ENCODE assay signal across 27 mouse cellular contexts in genomic region chr3:129799011-129799410, GRCm38 (mm10). TPM values are rescaled to one million over a fixed set of nuclear protein-coding genes. Genes with fewer than 3 reads are reported as not detected.
DNase-seq lines count a peak whose midpoint lies in the region; ATAC-seq and TF ChIP-seq lines count a peak whose summit lies in the region.
"Had no signal": no experiment of that assay in that cellular context is flagged by ENCODE, and none has a peak within 500 bp of the region (broad histone marks: within the 10 kb centered on the region; RNA-seq: fewer than 3 reads in every experiment).

No protein-coding gene starts in this region.

- 75% methylated on average over 2 of the region's 2 CpGs for WGBS in kidney, embryonic 14.5 days
- 56% methylated on average over 2 of the region's 2 CpGs for WGBS in kidney, adult 2 months

- H3K9ac ChIP-seq in kidney, embryonic 14.5 days (ENCODE audit: low read depth, low read length) = no peak overlapping the region
- H3K9ac ChIP-seq: embryonic facial prominence, embryonic 12.5 days; forebrain, embryonic 13.5 days; forebrain, embryonic 15.5 days had no signal

- no peak for TF ChIP-seq CTCF in kidney, adult 2 months (conservative IDR thresholded peaks at IDR 0.05; ENCODE audit: insufficient read depth, insufficient read length, low read depth, low read length)

- no peak for TF ChIP-seq POLR2A in kidney, adult 2 months (IDR thresholded peaks at IDR 0.05; ENCODE audit: low read depth, low read length)

- no peaks in the 10 kb centered on the region for H3K27me3 ChIP-seq in kidney, embryonic 14.5 days (ENCODE audit: control insufficient read depth, insufficient read depth, low read length)
- H3K27me3 ChIP-seq in kidney, adult 2 months (replicated peaks; ENCODE audit: control insufficient read depth, insufficient read depth, low read length) = no peaks in the 10 kb centered on the region
- H3K27me3 ChIP-seq: CH12.LX; embryonic facial prominence, embryonic 12.5 days; forebrain, embryonic 13.5 days; forebrain, embryonic 15.5 days; Patski had no signal

- DNase-seq in kidney, adult 11 months = peak; percentile 41
- peak; percentile 52 for DNase-seq in kidney, adult 2 months
- DNase-seq in kidney, adult 9 months = no peak
- DNase-seq in kidney, postnatal 25 days = peak; percentile 47 to 67
- DNase-seq in kidney, postnatal 14 days = no peak
- DNase-seq: adrenal gland, adult 8-10 months; adrenal gland, postnatal 14 days; adrenal gland, postnatal 36 days; B cell, adult 2 months; cerebellum, adult 11-12 months; cerebellum, adult 2 months; cerebellum, adult 9-10 months; cerebellum, postnatal 10 days; cerebellum, postnatal 25 days had no signal

- no peaks in the 10 kb centered on the region for H3K36me3 ChIP-seq in kidney, embryonic 14.5 days (ENCODE audit: control insufficient read depth, insufficient read depth, low read length)
- H3K36me3 ChIP-seq in kidney, adult 2 months (ENCODE audit: control insufficient read depth, insufficient read depth, low read length) = no peaks in the 10 kb centered on the region
- H3K36me3 ChIP-seq: embryonic facial prominence, embryonic 10.5 days; embryonic facial prominence, embryonic 12.5 days; forebrain, embryonic 15.5 days; G1E had no signal

- H3K4me2 ChIP-seq in kidney, embryonic 14.5 days (replicated peaks; ENCODE audit: low read depth, low read length) = no peak overlapping the region
- H3K4me2 ChIP-seq: embryonic facial prominence, embryonic 12.5 days; forebrain, embryonic 13.5 days; forebrain, embryonic 15.5 days had no signal

- H3K9me3 ChIP-seq in kidney, embryonic 14.5 days (ENCODE audit: control insufficient read depth, low read length) = no peaks in the 10 kb centered on the region
- H3K9me3 ChIP-seq: embryonic facial prominence, embryonic 10.5 days; embryonic facial prominence, embryonic 12.5 days; forebrain, embryonic 13.5 days; forebrain, embryonic 15.5 days; G1E had no signal

- no peak for ATAC-seq in kidney, embryonic 14.5 days (ENCODE audit: low FRiP score, low TSS enrichment)
- ATAC-seq: activated CD4-positive, CD25-positive, alpha-beta regulatory T cell, adult 4 months; CD4-positive, CD25-positive, alpha-beta regulatory T cell, adult 4 months; forebrain, embryonic 13.5 days; forebrain, embryonic 15.5 days; Patski had no signal

- H3K4me1 ChIP-seq in kidney, embryonic 14.5 days (ENCODE audit: control insufficient read depth, insufficient read depth, low read length) = no peaks in the 10 kb centered on the region
- H3K4me1 ChIP-seq in kidney, adult 2 months (ENCODE audit: control insufficient read depth, insufficient read depth, low read length) = peaks cover 14% of the 10 kb centered on the region
- H3K4me1 ChIP-seq: embryonic facial prominence, embryonic 10.5 days; embryonic facial prominence, embryonic 12.5 days; forebrain, embryonic 13.5 days; forebrain, embryonic 15.5 days had no signal

- H3K4me3 ChIP-seq in kidney, embryonic 14.5 days (ENCODE audit: low read length) = no peak overlapping the region
- H3K4me3 ChIP-seq in kidney, adult 2 months (ENCODE audit: insufficient read depth, low read depth, low read length) = no peak overlapping the region
- H3K4me3 ChIP-seq: embryonic facial prominence, embryonic 10.5 days; embryonic facial prominence, embryonic 12.5 days; forebrain, embryonic 13.5 days; forebrain, embryonic 15.5 days had no signal

- H3K27ac ChIP-seq in kidney, embryonic 14.5 days (ENCODE audit: low read depth, low read length) = no peak overlapping the region
- peak overlapping the region; percentile 68; the same call in 1 of the 2 replicates for H3K27ac ChIP-seq in kidney, adult 2 months (ENCODE audit: insufficient read depth, low read depth, low read length)
- H3K27ac ChIP-seq: embryonic facial prominence, embryonic 10.5 days; embryonic facial prominence, embryonic 12.5 days; forebrain, embryonic 13.5 days; forebrain, embryonic 15.5 days had no signal

RNA-seq across cellular contexts. Expression of gene Lrit3, which starts 4.8 kb away (rescaled TPM):
- polyA plus RNA-seq in kidney, embryonic 14.5 days (2014; fragmentation: Nextera tagmentation; extraction: Ambion mirVana) = not detected in 2 replicates
- polyA plus RNA-seq in kidney, adult 2 months (2012; rRNA removed) = 0.16 and 0.33 TPM in 2 replicates
- polyA plus RNA-seq: activated CD4-positive, CD25-positive, alpha-beta regulatory T cell, adult 4 months; CD4-positive, CD25-positive, alpha-beta regulatory T cell, adult 4 months; embryonic facial prominence, embryonic 10.5 days; embryonic facial prominence, embryonic 12.5 days; embryonic facial prominence, embryonic 14.5 days; forebrain, embryonic 11.5 days; forebrain, embryonic 13.5 days; forebrain, embryonic 15.5 days; G1E; Patski had no signal

RNA-seq across cellular contexts. Expression of gene Rrh, which starts 23.4 kb away (rescaled TPM):
- polyA plus RNA-seq in kidney, embryonic 14.5 days (2014; fragmentation: Nextera tagmentation; extraction: Ambion mirVana) = 0.26 TPM in 1 of 2 replicates, not detected in the other
- not detected in 2 replicates for polyA plus RNA-seq in kidney, adult 2 months (2012; rRNA removed)
- polyA plus RNA-seq: activated CD4-positive, CD25-positive, alpha-beta regulatory T cell, adult 4 months; embryonic facial prominence, embryonic 14.5 days; forebrain, embryonic 11.5 days; G1E had no signal

RNA-seq across cellular contexts. Expression of gene Gar1, which starts 32.2 kb away (rescaled TPM):
- 52.2 and 77.2 TPM in 2 replicates for polyA plus RNA-seq in kidney, embryonic 14.5 days (2014; fragmentation: Nextera tagmentation; extraction: Ambion mirVana)
- 16.0 and 28.6 TPM in 2 replicates for polyA plus RNA-seq in kidney, adult 2 months (2012; rRNA removed)

RNA-seq across cellular contexts. Expression of gene Cfi, which starts 36.7 kb away (rescaled TPM):
- polyA plus RNA-seq in kidney, embryonic 14.5 days (2014; fragmentation: Nextera tagmentation; extraction: Ambion mirVana) = 6.5 and 7.8 TPM in 2 replicates
- 10.3 and 11.2 TPM in 2 replicates for polyA plus RNA-seq in kidney, adult 2 months (2012; rRNA removed)
- polyA plus RNA-seq: activated CD4-positive, CD25-positive, alpha-beta regulatory T cell, adult 4 months; CD4-positive, CD25-positive, alpha-beta regulatory T cell, adult 4 months; cortical plate, adult 2 months; G1E had no signal

RNA-seq across cellular contexts. Expression of gene Egf, which starts 43.9 kb away (rescaled TPM):
- polyA plus RNA-seq in kidney, embryonic 14.5 days (2014; fragmentation: Nextera tagmentation; extraction: Ambion mirVana) = 1.6 and 1.8 TPM in 2 replicates
- polyA plus RNA-seq in kidney, adult 2 months (2012; rRNA removed) = 917 and 1,191 TPM in 2 replicates

Comparison
In these comparisons a context has a peak if more than half of its experiments do, and no peak if none do; other contexts are left out.
1. DNase-seq: peak in kidney, adult 11 months (single experiment), kidney, adult 2 months (single experiment) and kidney, postnatal 25 days (2 of 2); none in kidney, adult 9 months (single experiment) and kidney, postnatal 14 days (single experiment).